Mouse (Mus musculus): ENCODE results near the gene Tcl1b3. TPM values are rescaled to one million over a fixed set of nuclear protein-coding genes. Genes with fewer than 3 reads are reported as not detected.
"Not testable (repeated sequence)": the region's sequence is repeated elsewhere in the genome, so short reads cannot be mapped to it uniquely, and the experiment has no call there.

Gene Tcl1b3
- not detected in 2 replicates for polyA plus RNA-seq (2015; fragmentation: Nextera tagmentation; extraction: Ambion mirVana)

- DNase-seq (ENCODE audit: low spot score), result not testable (repeated sequence)
These were observed at the start of gene Tcl1b3 for GRCm38 (mm10) chr12:105190743-105191142. Tcl1b3 (plus strand) TSS chr12:105191043.

GRCm38 (mm10) chr12:105143096-105143495 is 47.7 kb upstream of the Tcl1b3 start:
- no peak for DNase-seq (ENCODE audit: low spot score)

- DNase-seq (ENCODE audit: low spot score), result not testable (repeated sequence)
These were observed 45.9 kb upstream of the Tcl1b3 start for GRCm38 (mm10) chr12:105144928-105145327.

GRCm38 (mm10) chr12:105145714-105146113 is 45.1 kb upstream of the Tcl1b3 start, which contains the start of gene Tcl1b2:
Tcl1b2 (plus strand) TSS chr12:105146014.
- no peak for DNase-seq (ENCODE audit: low spot score)

- DNase-seq (ENCODE audit: low spot score), result not testable (repeated sequence)
These were observed 35.6 kb upstream of the Tcl1b3 start for GRCm38 (mm10) chr12:105155286-105155685.

- no peak for DNase-seq (ENCODE audit: low spot score)
These were observed 32.0 kb upstream of the Tcl1b3 start for GRCm38 (mm10) chr12:105158842-105159241.

GRCm38 (mm10) chr12:105159390-105159789 is 31.5 kb upstream of the Tcl1b3 start, which contains the start of gene Tcl1b1:
Tcl1b1 (plus strand) TSS chr12:105159690.
- DNase-seq (ENCODE audit: low spot score), result no peak

GRCm38 (mm10) chr12:105166734-105167133 is 24.1 kb upstream of the Tcl1b3 start:
- no peak for DNase-seq (ENCODE audit: low spot score)

- no peak for DNase-seq (ENCODE audit: low spot score)
These were observed 17.5 kb upstream of the Tcl1b3 start for GRCm38 (mm10) chr12:105173366-105173765.

GRCm38 (mm10) chr12:105174318-105174717 is 16.5 kb upstream of the Tcl1b3 start:
- DNase-seq (ENCODE audit: low spot score), result not testable (repeated sequence)

GRCm38 (mm10) chr12:105176044-105176443 is 14.8 kb upstream of the Tcl1b3 start, which contains the start of gene Tcl1b5:
Tcl1b5 (plus strand) TSS chr12:105176344.
- DNase-seq (ENCODE audit: low spot score), result not testable (repeated sequence)

- DNase-seq (ENCODE audit: low spot score), result not testable (repeated sequence)
These were observed 9.7 kb upstream of the Tcl1b3 start for GRCm38 (mm10) chr12:105181040-105181644.

GRCm38 (mm10) chr12:105188980-105189379 is 1.9 kb upstream of the Tcl1b3 start:
- DNase-seq (ENCODE audit: low spot score), result not testable (repeated sequence)

- DNase-seq (ENCODE audit: low spot score), result not testable (repeated sequence)
These were observed 9.0 kb downstream of the Tcl1b3 start for GRCm38 (mm10) chr12:105199684-105200497.

GRCm38 (mm10) chr12:105201657-105202056 is 10.8 kb downstream of the Tcl1b3 start, which contains the start of gene Tcl1b4:
Tcl1b4 (plus strand) TSS chr12:105201957.
- not testable (repeated sequence) for DNase-seq (ENCODE audit: low spot score)

GRCm38 (mm10) chr12:105207071-105207470 is 16.2 kb downstream of the Tcl1b3 start:
- no peak for DNase-seq (ENCODE audit: low spot score)

GRCm38 (mm10) chr12:105208441-105208840 is 17.6 kb downstream of the Tcl1b3 start:
- DNase-seq (ENCODE audit: low spot score), result no peak

- no peak for DNase-seq (ENCODE audit: low spot score)
These were observed 18.4 kb downstream of the Tcl1b3 start for GRCm38 (mm10) chr12:105209231-105209630.

GRCm38 (mm10) chr12:105217101-105217760 is 26.4 kb downstream of the Tcl1b3 start:
- DNase-seq (ENCODE audit: low spot score), result no peak

- no peak for DNase-seq (ENCODE audit: low spot score)
These were observed 31.9 kb downstream of the Tcl1b3 start, which contains the start of gene Tcl1 for GRCm38 (mm10) chr12:105222601-105223319. Tcl1 (minus strand) TSS chr12:105222793.

Measured in thymus, postnatal 0 days (tissue).